Mouse (Mus musculus): ENCODE measurements around the gene Gatad2b. TPM values are rescaled to one million over a fixed set of nuclear protein-coding genes. Genes with fewer than 3 reads are reported as not detected.

Gene Gatad2b
- total and polyA plus RNA-seq, 3 experiments: 20.1 to 72.5 (median 54.8) TPM

Small RNA genes lying within 50 kb of the gene (microRNA-seq; reads per million reads assigned to microRNA genes)
- 0 to 0.88 reads per million in 2 experiments for gene Mir7012

Other genes starting within 250 kb of the Gatad2b start
- 100 to 1,000 TPM in 1 of 2 experiments, 10 to 100 TPM in 1; 80.8 to 100 TPM for gene 4933434E20Rik, start 241.5 kb upstream of the Gatad2b start, total RNA-seq (2021)
- 13.8 and 14.8 TPM in 2 replicates for gene 4933434E20Rik, start 241.5 kb upstream of the Gatad2b start, polyA plus RNA-seq (2012; rRNA removed)
- gene Ubap2l, start 240.6 kb upstream of the Gatad2b start, total RNA-seq (2021): 100 to 1,000 TPM; 148 to 181 TPM
- 96.4 and 103 TPM in 2 replicates for gene Ubap2l, start 240.6 kb upstream of the Gatad2b start, polyA plus RNA-seq (2012; rRNA removed)
- gene Tpm3, start 220.5 kb upstream of the Gatad2b start, total RNA-seq (2021): 100 to 1,000 TPM; 198 to 209 TPM
- gene Tpm3, start 220.5 kb upstream of the Gatad2b start, polyA plus RNA-seq (2012; rRNA removed): 44.8 and 86.7 TPM in 2 replicates
- under 1 TPM; 0.63 to 0.66 TPM for gene Nup210l, start 189.0 kb upstream of the Gatad2b start, total RNA-seq (2021)
- 0.26 TPM in 2 replicates for gene Nup210l, start 189.0 kb upstream of the Gatad2b start, polyA plus RNA-seq (2012; rRNA removed)
- gene Rps27, start 79.5 kb upstream of the Gatad2b start, total RNA-seq (2021): 1,000 to 10,000 TPM; 2,025 to 2,159 TPM
- gene Rps27, start 79.5 kb upstream of the Gatad2b start, polyA plus RNA-seq (2012; rRNA removed): 179 and 206 TPM in 2 replicates
- gene Rab13, start 79.5 kb upstream of the Gatad2b start, total RNA-seq (2021): 10 to 100 TPM; 24.4 to 33.6 TPM
- gene Rab13, start 79.5 kb upstream of the Gatad2b start, polyA plus RNA-seq (2012; rRNA removed): 14.3 and 22.0 TPM in 2 replicates
- 10 to 100 TPM; 57.9 to 69.1 TPM for gene Jtb, start 61.6 kb upstream of the Gatad2b start, total RNA-seq (2021)
- 182 and 198 TPM in 2 replicates for gene Jtb, start 61.6 kb upstream of the Gatad2b start, polyA plus RNA-seq (2012; rRNA removed)
- 1 to 10 TPM in 1 of 2 experiments, under 1 TPM in 1; 0.61 to 1.2 TPM for gene Creb3l4, start 49.7 kb upstream of the Gatad2b start, total RNA-seq (2021)
- 0.28 and 0.61 TPM in 2 replicates for gene Creb3l4, start 49.7 kb upstream of the Gatad2b start, polyA plus RNA-seq (2012; rRNA removed)
- 100 to 1,000 TPM; 124 to 160 TPM for gene Slc39a1, start 45.0 kb upstream of the Gatad2b start, total RNA-seq (2021)
- gene Slc39a1, start 45.0 kb upstream of the Gatad2b start, polyA plus RNA-seq (2012; rRNA removed): 93.2 and 105 TPM in 2 replicates
- gene Crtc2, start 39.0 kb upstream of the Gatad2b start, total RNA-seq (2021): 10 to 100 TPM; 41.5 to 46.5 TPM
- 60.1 and 74.9 TPM in 2 replicates for gene Crtc2, start 39.0 kb upstream of the Gatad2b start, polyA plus RNA-seq (2012; rRNA removed)
- gene Dennd4b, start 28.0 kb upstream of the Gatad2b start, total RNA-seq (2021): 1 to 10 TPM; 7.8 to 7.9 TPM
- 27.9 and 28.6 TPM in 2 replicates for gene Dennd4b, start 28.0 kb upstream of the Gatad2b start, polyA plus RNA-seq (2012; rRNA removed)
- gene Slc27a3, start 96.8 kb downstream of the Gatad2b start, total RNA-seq (2021): 100 to 1,000 TPM in 1 of 2 experiments, 10 to 100 TPM in 1; 66.9 to 196 TPM
- 384 and 508 TPM in 2 replicates for gene Slc27a3, start 96.8 kb downstream of the Gatad2b start, polyA plus RNA-seq (2012; rRNA removed)
- 10 to 100 TPM; 81.0 to 90.6 TPM for gene Ints3, start 140.4 kb downstream of the Gatad2b start, total RNA-seq (2021)
- gene Ints3, start 140.4 kb downstream of the Gatad2b start, polyA plus RNA-seq (2012; rRNA removed): 32.2 and 40.2 TPM in 2 replicates
- gene Npr1, start 172.7 kb downstream of the Gatad2b start, total RNA-seq (2021): 100 to 1,000 TPM; 193 to 290 TPM
- gene Npr1, start 172.7 kb downstream of the Gatad2b start, polyA plus RNA-seq (2012; rRNA removed): 367 and 435 TPM in 2 replicates
- gene Ilf2, start 182.9 kb downstream of the Gatad2b start, total RNA-seq (2021): 10 to 100 TPM; 52.3 to 54.4 TPM
- gene Ilf2, start 182.9 kb downstream of the Gatad2b start, polyA plus RNA-seq (2012; rRNA removed): 8.6 and 10.2 TPM in 2 replicates
- 10 to 100 TPM; 72.1 to 73.8 TPM for gene Snapin, start 197.9 kb downstream of the Gatad2b start, total RNA-seq (2021)
- 23.8 and 32.5 TPM in 2 replicates for gene Snapin, start 197.9 kb downstream of the Gatad2b start, polyA plus RNA-seq (2012; rRNA removed)
- 100 to 1,000 TPM; 105 to 110 TPM for gene Chtop, start 216.3 kb downstream of the Gatad2b start, total RNA-seq (2021)
- 34.5 and 37.2 TPM in 2 replicates for gene Chtop, start 216.3 kb downstream of the Gatad2b start, polyA plus RNA-seq (2012; rRNA removed)
- gene S100a1, start 221.2 kb downstream of the Gatad2b start, total RNA-seq (2021): 100 to 1,000 TPM; 199 to 282 TPM
- gene S100a1, start 221.2 kb downstream of the Gatad2b start, polyA plus RNA-seq (2012; rRNA removed): 81.4 and 98.2 TPM in 2 replicates
- 10 to 100 TPM; 28.5 to 51.2 TPM for gene S100a13, start 221.3 kb downstream of the Gatad2b start, total RNA-seq (2021)
- 19.7 and 26.7 TPM in 2 replicates for gene S100a13, start 221.3 kb downstream of the Gatad2b start, polyA plus RNA-seq (2012; rRNA removed)
- under 1 TPM in 1 of 2 experiments, not detected in 1; 0.31 TPM for gene S100a14, start 233.7 kb downstream of the Gatad2b start, total RNA-seq (2021)
- not detected in 2 replicates for gene S100a14, start 233.7 kb downstream of the Gatad2b start, polyA plus RNA-seq (2012; rRNA removed)
- gene S100a16, start 244.1 kb downstream of the Gatad2b start, total RNA-seq (2021): 10 to 100 TPM; 63.5 to 70.4 TPM
- 84.6 and 86.1 TPM in 2 replicates for gene S100a16, start 244.1 kb downstream of the Gatad2b start, polyA plus RNA-seq (2012; rRNA removed)